Mouse (Mus musculus) heart, embryonic 16.5 days (tissue): ENCODE results near the gene Sbf1. TPM values are rescaled to one million over a fixed set of nuclear protein-coding genes. Genes with fewer than 3 reads are reported as not detected.

ENCODE experiments used
- ATAC-seq: fragments of 200-750 bp; cut with Nextera tagmentation; replicated peaks from 2 replicates; pipeline ENCODE4 v1.8.0; 2017; ENCODE audit warnings: moderate number of reproducible peaks; ENCODE audit not compliant: insufficient read depth, low FRiP score; ENCODE audit errors: extremely low read depth
- H3K27ac ChIP-seq: fragments of 300-500 bp; sonication (generic); 2 replicates; pipeline ENCODE4 v1.5.1; 2014; ENCODE audit warnings: mild to moderate bottlenecking, low read length, control low read depth, moderate library complexity
- H3K27me3 ChIP-seq: fragments of 300-500 bp; sonication (generic); 2 replicates; pipeline ENCODE4 v1.6.1; 2014; ENCODE audit warnings: low read length, mixed read lengths; ENCODE audit not compliant: control insufficient read depth, insufficient read depth
- H3K36me3 ChIP-seq: fragments of 300-500 bp; sonication (generic); 2 replicates; pipeline ENCODE4 v1.6.1; 2014; ENCODE audit not compliant: control insufficient read depth, insufficient read depth
- H3K4me1 ChIP-seq: fragments of 300-500 bp; sonication (generic); 2 replicates; pipeline ENCODE4 v1.6.1; 2014; ENCODE audit warnings: low read length, mixed read lengths; ENCODE audit not compliant: control insufficient read depth, insufficient read depth
- H3K4me2 ChIP-seq: fragments of 300-500 bp; sonication (generic); 2 replicates; pipeline ENCODE4 v1.6.1; 2014; ENCODE audit warnings: low read depth, mild to moderate bottlenecking, control low read depth, low read length
- H3K4me3 ChIP-seq: fragments of 300-500 bp; sonication (generic); 2 replicates; pipeline ENCODE4 v1.5.1; 2014; ENCODE audit warnings: mild to moderate bottlenecking, control low read depth, low read length
- H3K9ac ChIP-seq: fragments of 300-500 bp; sonication (generic); 2 replicates; pipeline ENCODE4 v1.6.1; 2014; ENCODE audit warnings: low read length, control low read depth
- H3K9me3 ChIP-seq: fragments of 300-500 bp; sonication (generic); replicated peaks from 2 replicates; pipeline ENCODE4 v1.6.1; 2016; ENCODE audit warnings: low read length; ENCODE audit not compliant: control insufficient read depth
- WGBS: fragments of 180-500 bp; shearing (Covaris S2); extraction: QIAGEN DNeasy Blood & Tissue Kit; methylation state at CpG from one replicate; pipeline ENCODE4 v1.1.7; 2014; 5-methylcytosine and 5-hydroxymethylcytosine counted together
- polyA plus RNA-seq: library from polyadenylated mRNA; unstranded; fragments of >200 nt; fragmentation: Nextera tagmentation; extraction: Ambion mirVana; gene quantifications from 2 replicates; pipeline ENCODE4 v1.2.1, GENCODE M21; 2015

The Sbf1 gene
- polyA plus RNA-seq = 43.0 and 43.6 TPM in 2 replicates

GRCm38 (mm10) chr15:89315190-89315731, at the start of gene Sbf1:
Gene Sbf1 (minus strand): TSS chr15:89315311.
- peak within 1 kb of the TSS; percentile 76 for H3K4me2 ChIP-seq
- no peaks in the 10 kb centered on the region for H3K9me3 ChIP-seq
- H3K36me3 ChIP-seq = no peaks in the 10 kb centered on the region
- peak within 1 kb of the TSS; percentile 78 for H3K27ac ChIP-seq
- peak within 1 kb of the TSS; percentile 88 for H3K4me3 ChIP-seq
- peak; percentile 99 for ATAC-seq
- under 1% methylated on average over 37 of the region's 37 CpGs for WGBS
- H3K9ac ChIP-seq = peak within 1 kb of the TSS; percentile 94
- H3K27me3 ChIP-seq = no peaks in the 10 kb centered on the region
- peaks cover 18% of the 10 kb centered on the region for H3K4me1 ChIP-seq

- 75% methylated on average over 7 of the region's 7 CpGs for WGBS
- H3K36me3 ChIP-seq = peaks cover 69% of the 10 kb centered on the region
- ATAC-seq = no peak
Measured at GRCm38 (mm10) chr15:89363051-89363450, 47.9 kb upstream of the Sbf1 start.

GRCm38 (mm10) chr15:89358784-89359183, 43.7 kb upstream of the Sbf1 start:
- no peaks in the 10 kb centered on the region for H3K27me3 ChIP-seq
- no peak overlapping the region for H3K9ac ChIP-seq
- ATAC-seq = no peak
- H3K9me3 ChIP-seq = no peaks in the 10 kb centered on the region
- H3K4me3 ChIP-seq = no peak overlapping the region
- 67% methylated on average over 3 of the region's 3 CpGs for WGBS
- H3K36me3 ChIP-seq = peaks cover 30% of the 10 kb centered on the region
- no peak overlapping the region for H3K4me2 ChIP-seq
- H3K4me1 ChIP-seq = peaks cover 28% of the 10 kb centered on the region
- H3K27ac ChIP-seq = no peak overlapping the region

More at GRCm38 (mm10) chr15:89363051-89363450, 47.9 kb upstream of the Sbf1 start:
- Histone ChIP-seq H3K4me2 (no peak overlapping the region), H3K4me1 (peaks cover 5% of the 10 kb centered on the region), H3K27ac (no peak overlapping the region), H3K27me3 (no peaks in the 10 kb centered on the region), H3K9me3 (no peaks in the 10 kb centered on the region), H3K4me3 (no peak overlapping the region), H3K9ac (no peak overlapping the region)

- Histone ChIP-seq H3K27ac (peak overlapping the region; percentile 87), H3K9me3 (no peaks in the 10 kb centered on the region), H3K4me2 (peak overlapping the region; percentile 87), H3K27me3 (no peaks in the 10 kb centered on the region), H3K9ac (peak overlapping the region; percentile 96), H3K4me3 (peak overlapping the region; percentile 94), H3K4me1 (peaks cover 28% of the 10 kb centered on the region), H3K36me3 (peaks cover 33% of the 10 kb centered on the region)
- ATAC-seq = peak; percentile 44; the same call in 1 of the 2 replicates
- WGBS = under 1% methylated on average over 15 of the region's 15 CpGs
Measured at GRCm38 (mm10) chr15:89356372-89356771, 41.3 kb upstream of the Sbf1 start.

GRCm38 (mm10) chr15:89355241-89356187, 40.4 kb upstream of the Sbf1 start, which contains the start of the genes Lmf2 and Ncaph2:
Gene Lmf2 (minus strand): TSS chr15:89355659.
Gene Ncaph2 (plus strand): TSS chr15:89355719.
- under 1% methylated on average over 64 of the region's 64 CpGs for WGBS
- no peaks in the 10 kb centered on the region for H3K9me3 ChIP-seq
- peak; percentile 91 for ATAC-seq
- H3K4me2 ChIP-seq = peak within 1 kb of the TSS; percentile 92
- H3K9ac ChIP-seq = peak within 1 kb of the TSS; percentile 96
- H3K36me3 ChIP-seq = peaks cover 34% of the 10 kb centered on the region
- peak within 1 kb of the TSS; percentile 87 for H3K27ac ChIP-seq
- H3K4me1 ChIP-seq = peaks cover 28% of the 10 kb centered on the region
- peak within 1 kb of the TSS; percentile 94 for H3K4me3 ChIP-seq
- H3K27me3 ChIP-seq = no peaks in the 10 kb centered on the region

GRCm38 (mm10) chr15:89354455-89354854, 39.3 kb upstream of the Sbf1 start:
- no peaks in the 10 kb centered on the region for H3K27me3 ChIP-seq
- peaks cover 28% of the 10 kb centered on the region for H3K4me1 ChIP-seq
- H3K36me3 ChIP-seq = peaks cover 35% of the 10 kb centered on the region
- H3K27ac ChIP-seq = no peak overlapping the region
- H3K4me3 ChIP-seq = peak overlapping the region; percentile 94
- H3K9me3 ChIP-seq = no peaks in the 10 kb centered on the region
- peak overlapping the region; percentile 92 for H3K4me2 ChIP-seq
- WGBS = 73% methylated on average over 7 of the region's 7 CpGs
- no peak for ATAC-seq
- H3K9ac ChIP-seq = peak overlapping the region; percentile 96

GRCm38 (mm10) chr15:89353837-89354236, 38.7 kb upstream of the Sbf1 start:
- no peak overlapping the region for H3K4me3 ChIP-seq
- ATAC-seq = no peak
- no peaks in the 10 kb centered on the region for H3K27me3 ChIP-seq
- peaks cover 27% of the 10 kb centered on the region for H3K4me1 ChIP-seq
- H3K36me3 ChIP-seq = peaks cover 35% of the 10 kb centered on the region
- WGBS = 92% methylated on average over 16 of the region's 16 CpGs
- no peak overlapping the region for H3K27ac ChIP-seq
- no peaks in the 10 kb centered on the region for H3K9me3 ChIP-seq
- no peak overlapping the region; the same call in 1 of the 2 replicates for H3K9ac ChIP-seq
- H3K4me2 ChIP-seq = no peak overlapping the region; the same call in 1 of the 2 replicates

- Histone ChIP-seq H3K27me3 (no peaks in the 10 kb centered on the region), H3K9ac (no peak overlapping the region), H3K36me3 (peaks cover 33% of the 10 kb centered on the region), H3K4me3 (no peak overlapping the region), H3K27ac (no peak overlapping the region), H3K4me1 (peaks cover 22% of the 10 kb centered on the region), H3K9me3 (no peaks in the 10 kb centered on the region), H3K4me2 (no peak overlapping the region)
- 93% methylated on average over 12 of the region's 12 CpGs for WGBS
- ATAC-seq = no peak
Measured at GRCm38 (mm10) chr15:89352795-89353194, 37.7 kb upstream of the Sbf1 start.

- peaks cover 33% of the 10 kb centered on the region for H3K36me3 ChIP-seq
- H3K4me1 ChIP-seq = peaks cover 16% of the 10 kb centered on the region
- H3K9ac ChIP-seq = no peak overlapping the region
- H3K4me2 ChIP-seq = no peak overlapping the region
- ATAC-seq = no peak
- no peak overlapping the region for H3K27ac ChIP-seq
- no peaks in the 10 kb centered on the region for H3K9me3 ChIP-seq
- no peak overlapping the region for H3K4me3 ChIP-seq
- no peaks in the 10 kb centered on the region for H3K27me3 ChIP-seq
- 91% methylated on average over 14 of the region's 14 CpGs for WGBS
Measured at GRCm38 (mm10) chr15:89352054-89352453, 36.9 kb upstream of the Sbf1 start.
